Mouse (Mus musculus) heart, adult 2 months (tissue): ENCODE results near the gene Gp1ba. TPM values are rescaled to one million over a fixed set of nuclear protein-coding genes. Genes with fewer than 3 reads are reported as not detected.
A peak's percentile ranks its signal among the peaks of the same experiment; 100 is the strongest.

Source experiments
- DNase-seq, 2 experiments: peaks; one replicate each; pipeline ENCODE4 v3.0.0; 2021
- H3K27ac ChIP-seq: fragments of 200-600 bp; 2 replicates; pipeline ENCODE4 v1.8.1; 2022
- H3K27me3 ChIP-seq: fragments of 200-500 bp; 2 replicates; pipeline ENCODE4 v1.6.1; 2012; ENCODE audit warnings: mild to moderate bottlenecking, low read length, inconsistent platforms, mixed read lengths; ENCODE audit not compliant: control insufficient read depth, insufficient read depth
- H3K36me3 ChIP-seq: fragments of 200-500 bp; 2 replicates; pipeline ENCODE4 v1.6.1; 2012; ENCODE audit warnings: low read length, inconsistent platforms; ENCODE audit not compliant: control insufficient read depth, insufficient read depth
- H3K4me1 ChIP-seq: fragments of 200-500 bp; 2 replicates; pipeline ENCODE4 v1.6.1; 2011; ENCODE audit warnings: low read length; ENCODE audit not compliant: control insufficient read depth, insufficient read depth
- H3K4me3 ChIP-seq: fragments of 200-600 bp; 2 replicates; pipeline ENCODE4 v1.8.1; 2022
- H3K79me2 ChIP-seq: fragments of 200-500 bp; replicated peaks from 2 replicates; pipeline ENCODE4 v1.6.1; 2012; ENCODE audit warnings: mild to moderate bottlenecking, inconsistent platforms, low read length, moderate library complexity, mixed read lengths; ENCODE audit not compliant: control insufficient read depth, insufficient read depth
- H3K9ac ChIP-seq: fragments of 200-500 bp; 2 replicates; pipeline ENCODE4 v1.6.1; 2012; ENCODE audit warnings: low read depth, mild to moderate bottlenecking, control low read depth, inconsistent platforms, low read length, mixed read lengths
- CTCF ChIP-seq: fragments of 200-600 bp; IDR thresholded peaks from 2 replicates; pipeline ENCODE4 v1.8.1; 2022; ENCODE audit warnings: antibody characterized with exemption, mild to moderate bottlenecking, moderate library complexity
- EP300 ChIP-seq: fragments of 200-500 bp; IDR thresholded peaks from 2 replicates; pipeline ENCODE4 v1.6.1; 2011; ENCODE audit warnings: low read depth, low read length, control low read depth; ENCODE audit not compliant: insufficient read depth
- POLR2A ChIP-seq: fragments of 200-500 bp; IDR thresholded peaks from 2 replicates; pipeline ENCODE4 v1.6.1; 2011; ENCODE audit warnings: mild to moderate bottlenecking, low read depth, low read length, control low read depth; ENCODE audit not compliant: insufficient read depth
- WGBS: fragments of 180-500 bp; shearing (Covaris S2); methylation state at CpG from one replicate; pipeline ENCODE4 v1.1.7; 2018; 5-methylcytosine and 5-hydroxymethylcytosine counted together
- intact Hi-C: fragments of 180-260 bp; cut with DNase I; formaldehyde crosslinking; loops from one replicate; pipeline ENCODE4 v1.15.1; 2025
- polyA plus RNA-seq: library from polyadenylated mRNA; depleted of rRNA; stranded (reverse); fragments of >200 nt; gene quantifications from 2 replicates; pipeline ENCODE4 v1.2.3, GENCODE M21; 2012
- total RNA-seq, 2 experiments: library from RNA; stranded (reverse); gene quantifications; 2 replicates each; pipeline ENCODE4 v1.2.3; 2021

Gene Gp1ba
- total and polyA plus RNA-seq, 3 experiments: 0.34 to 0.98 (median 0.59) TPM

GRCm38 (mm10) chr11:70666687-70667086, 27.8 kb downstream of the Gp1ba start:
- H3K79me2 ChIP-seq: no peaks in the 10 kb centered on the region
- no peak overlapping the region for H3K9ac ChIP-seq
- intact Hi-C loops: no loop called here
- TF ChIP-seq CTCF: no peak
- TF ChIP-seq POLR2A: no peak
- no peak for TF ChIP-seq EP300
- no peaks in the 10 kb centered on the region for H3K27me3 ChIP-seq
- H3K27ac ChIP-seq: no peak overlapping the region
- WGBS: 83% methylated on average over 8 of the region's 8 CpGs
- no peak overlapping the region for H3K4me3 ChIP-seq
- DNase-seq: no peak
- H3K36me3 ChIP-seq: peaks cover 13% of the 10 kb centered on the region
- H3K4me1 ChIP-seq: peaks cover 2% of the 10 kb centered on the region

GRCm38 (mm10) chr11:70667271-70668150, 28.6 kb downstream of the Gp1ba start:
- Histone ChIP-seq H3K4me3 (peak overlapping the region; percentile 89), H3K27ac (peak overlapping the region; percentile 98), H3K4me1 (peaks cover 2% of the 10 kb centered on the region), H3K9ac (no peak overlapping the region), H3K27me3 (no peaks in the 10 kb centered on the region), H3K36me3 (peaks cover 7% of the 10 kb centered on the region), H3K79me2 (no peaks in the 10 kb centered on the region)
- no peak for DNase-seq
- 56% methylated on average over 14 of the region's 14 CpGs for WGBS
- TF ChIP-seq EP300 (no peak), POLR2A (no peak), CTCF (no peak)
- intact Hi-C loops: loop anchor here (2.0 kb wide), 2 partner anchors 13 to 21 kb away; partner anchors contain the start of genes Pfn1, Rnf167 and Slc25a11

- Histone ChIP-seq H3K27ac (peak overlapping the region; percentile 98), H3K27me3 (no peaks in the 10 kb centered on the region), H3K79me2 (no peaks in the 10 kb centered on the region), H3K4me3 (peak overlapping the region; percentile 89), H3K36me3 (peaks cover 3% of the 10 kb centered on the region), H3K9ac (peak overlapping the region; percentile 32), H3K4me1 (peaks cover 2% of the 10 kb centered on the region)
- no peak for DNase-seq
- TF ChIP-seq POLR2A (0 out of 2 replicates have a peak, but pooled peaks have one; percentile 11), CTCF (no peak)
- under 1% methylated on average over 15 of the region's 15 CpGs for WGBS
- intact Hi-C loops: loop anchor here (2.0 kb wide), 2 partner anchors 14 to 22 kb away; partner anchors contain the start of genes Pfn1, Rnf167 and Slc25a11
These were observed 29.4 kb downstream of the Gp1ba start for GRCm38 (mm10) chr11:70668335-70668770.

GRCm38 (mm10) chr11:70668771-70669505, 30.0 kb downstream of the Gp1ba start, which contains the start of gene Spag7:
TSS of gene Spag7 (minus strand) at chr11:70669416.
- WGBS: under 1% methylated on average over 44 of the region's 44 CpGs
- H3K27me3 ChIP-seq: no peaks in the 10 kb centered on the region
- H3K4me1 ChIP-seq: peaks cover 2% of the 10 kb centered on the region
- H3K4me3 ChIP-seq: peak within 1 kb of the TSS; percentile 89
- peaks cover 3% of the 10 kb centered on the region for H3K36me3 ChIP-seq
- peak within 1 kb of the TSS; percentile 98 for H3K27ac ChIP-seq
- intact Hi-C loops: loop anchor here (1.0 to 2.0 kb wide), 3 partner anchors 14 to 31 kb away; partner anchors contain the start of genes Inca1, Kif1c, Pfn1 and Rnf167
- H3K79me2 ChIP-seq: no peaks in the 10 kb centered on the region
- peak; percentile 95 to 99 for DNase-seq
- H3K9ac ChIP-seq: peak within 1 kb of the TSS; percentile 88
- 0 out of 2 replicates have a peak, but pooled peaks have one; percentile 3 for TF ChIP-seq CTCF
- peak; percentile 52; the same call in 1 of the 2 replicates for TF ChIP-seq EP300
- peak; percentile 92 for TF ChIP-seq POLR2A

GRCm38 (mm10) chr11:70669582-70670345, 30.8 kb downstream of the Gp1ba start:
- Histone ChIP-seq H3K4me3 (peak overlapping the region; percentile 89), H3K27ac (peak overlapping the region; percentile 98), H3K27me3 (no peaks in the 10 kb centered on the region), H3K4me1 (peaks cover 2% of the 10 kb centered on the region), H3K36me3 (no peaks in the 10 kb centered on the region; the same call in 1 of the 2 replicates), H3K9ac (peak overlapping the region; percentile 88), H3K79me2 (no peaks in the 10 kb centered on the region)
- under 1% methylated on average over 31 of the region's 31 CpGs for WGBS
- intact Hi-C loops: loop anchor here (1.0 to 2.0 kb wide), 4 partner anchors 15 to 31 kb away; partner anchors contain the start of genes Inca1, Kif1c, Pfn1 and Rnf167
- TF ChIP-seq EP300: no peak
- peak; percentile 81 for TF ChIP-seq CTCF
- peak; percentile 80 to 83 for DNase-seq
